Mouse (Mus musculus) midbrain, embryonic 16.5 days (tissue): ENCODE data around the gene Nkx1-2. TPM values are rescaled to one million over a fixed set of nuclear protein-coding genes. Genes with fewer than 3 reads are reported as not detected.
A peak's percentile ranks its signal among the peaks of the same experiment; 100 is the strongest.

Source experiments
- ATAC-seq: fragments of 200-750 bp; cut with Nextera tagmentation; 2 replicates; pipeline ENCODE4 v1.8.0; 2017; ENCODE audit warnings: moderate TSS enrichment
- H3K27ac ChIP-seq: fragments of 300-500 bp; sonication (generic); 2 replicates; pipeline ENCODE4 v1.5.1; 2014; ENCODE audit warnings: mild to moderate bottlenecking, low read length, mixed read lengths
- H3K27me3 ChIP-seq: fragments of 300-500 bp; sonication (generic); 2 replicates; pipeline ENCODE4 v1.6.1; 2014; ENCODE audit warnings: low read depth, low read length, mixed read lengths; ENCODE audit not compliant: control insufficient read depth, insufficient read depth
- H3K36me3 ChIP-seq: fragments of 300-500 bp; sonication (generic); 2 replicates; pipeline ENCODE4 v1.6.1; 2014; ENCODE audit warnings: mild to moderate bottlenecking, low read length, moderate library complexity, mixed read lengths; ENCODE audit not compliant: control insufficient read depth, insufficient read depth
- H3K4me1 ChIP-seq: fragments of 300-500 bp; sonication (generic); 2 replicates; pipeline ENCODE4 v1.6.1; 2014; ENCODE audit warnings: mild to moderate bottlenecking, low read length, mixed read lengths; ENCODE audit not compliant: control insufficient read depth, insufficient read depth
- H3K4me2 ChIP-seq: fragments of 300-500 bp; sonication (generic); 2 replicates; pipeline ENCODE4 v1.6.1; 2014; ENCODE audit warnings: mild to moderate bottlenecking, low read length, mixed read lengths
- H3K4me3 ChIP-seq: fragments of 300-500 bp; sonication (generic); 2 replicates; pipeline ENCODE4 v1.5.1; 2014; ENCODE audit warnings: low read depth, mild to moderate bottlenecking, low read length, moderate library complexity, mixed read lengths
- H3K9ac ChIP-seq: fragments of 300-500 bp; sonication (generic); 2 replicates; pipeline ENCODE4 v1.6.1; 2014; ENCODE audit warnings: low read depth, low read length, mixed read lengths
- H3K9me3 ChIP-seq: fragments of 300-500 bp; sonication (generic); replicated peaks from 2 replicates; pipeline ENCODE4 v1.6.1; 2014; ENCODE audit warnings: mild to moderate bottlenecking, low read length, mixed read lengths; ENCODE audit not compliant: control insufficient read depth, poor library complexity, severe bottlenecking
- WGBS: fragments of 180-500 bp; shearing (Covaris S2); extraction: QIAGEN DNeasy Blood & Tissue Kit; methylation state at CpG from one replicate; pipeline ENCODE4 v1.1.7; 2014; 5-methylcytosine and 5-hydroxymethylcytosine counted together
- polyA plus RNA-seq: library from polyadenylated mRNA; unstranded; fragments of >200 nt; fragmentation: Nextera tagmentation; extraction: Ambion mirVana; gene quantifications from 2 replicates; pipeline ENCODE4 v1.2.1, GENCODE M21; 2015

Gene Nkx1-2
- polyA plus RNA-seq, 1 experiment from 2014 or later: 0.38 TPM

DNA sequence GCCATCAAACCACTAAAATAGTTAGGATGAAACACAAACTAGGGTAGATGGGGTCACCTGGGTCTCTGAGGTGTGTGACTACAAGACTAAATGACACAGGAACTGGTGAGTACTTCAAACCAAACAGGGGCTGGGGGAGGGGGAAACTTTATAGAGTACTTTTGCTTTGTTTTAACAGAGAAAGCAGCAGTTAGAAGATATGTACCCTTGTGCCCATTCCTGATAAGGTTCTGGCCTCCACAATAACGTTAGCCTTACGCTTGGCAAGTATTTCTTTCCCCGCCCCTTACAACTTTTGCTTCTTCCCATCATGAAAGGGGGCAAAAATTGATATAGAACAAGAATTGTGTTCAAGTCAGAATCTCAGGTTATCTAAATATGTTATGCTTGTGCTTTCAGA, 3.6 kb downstream of the Nkx1-2 start:
- ATAC-seq: no peak
- WGBS: 78% methylated on average over 3 of the region's 3 CpGs
- H3K9ac ChIP-seq: no peak overlapping the region
- no peaks in the 10 kb centered on the region for H3K9me3 ChIP-seq
- H3K4me3 ChIP-seq: no peak overlapping the region
- peaks cover 23% of the 10 kb centered on the region for H3K4me1 ChIP-seq
- H3K27ac ChIP-seq: no peak overlapping the region
- H3K27me3 ChIP-seq: peaks cover 42% of the 10 kb centered on the region
- H3K4me2 ChIP-seq: no peak overlapping the region
- no peaks in the 10 kb centered on the region for H3K36me3 ChIP-seq

DNA sequence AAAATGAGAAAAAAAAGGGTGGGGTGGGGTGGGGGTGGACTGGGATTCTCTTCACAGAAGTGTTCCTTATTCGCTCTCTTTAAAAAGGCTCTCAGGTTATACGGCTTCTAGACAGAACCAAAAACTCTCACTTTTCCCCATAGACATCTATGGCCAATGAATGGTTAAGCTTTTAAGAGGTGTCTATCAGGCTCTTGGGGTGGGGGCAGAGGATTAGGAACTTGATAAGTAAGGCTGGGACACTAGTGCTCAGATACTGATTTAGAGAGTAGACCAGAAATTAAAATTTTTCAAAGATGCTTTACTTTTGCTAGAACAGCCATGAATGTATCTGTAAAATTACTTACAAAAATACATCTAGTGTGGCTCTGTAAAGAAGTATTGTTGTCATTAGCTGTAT, 5.1 kb downstream of the Nkx1-2 start:
- Histone ChIP-seq H3K27me3 (peaks cover 30% of the 10 kb centered on the region), H3K4me1 (peaks cover 11% of the 10 kb centered on the region), H3K36me3 (no peaks in the 10 kb centered on the region), H3K4me3 (no peak overlapping the region), H3K9ac (no peak overlapping the region), H3K4me2 (no peak overlapping the region), H3K9me3 (no peaks in the 10 kb centered on the region), H3K27ac (no peak overlapping the region)
- no peak for ATAC-seq
- 97% methylated on average over 2 of the region's 2 CpGs for WGBS

DNA sequence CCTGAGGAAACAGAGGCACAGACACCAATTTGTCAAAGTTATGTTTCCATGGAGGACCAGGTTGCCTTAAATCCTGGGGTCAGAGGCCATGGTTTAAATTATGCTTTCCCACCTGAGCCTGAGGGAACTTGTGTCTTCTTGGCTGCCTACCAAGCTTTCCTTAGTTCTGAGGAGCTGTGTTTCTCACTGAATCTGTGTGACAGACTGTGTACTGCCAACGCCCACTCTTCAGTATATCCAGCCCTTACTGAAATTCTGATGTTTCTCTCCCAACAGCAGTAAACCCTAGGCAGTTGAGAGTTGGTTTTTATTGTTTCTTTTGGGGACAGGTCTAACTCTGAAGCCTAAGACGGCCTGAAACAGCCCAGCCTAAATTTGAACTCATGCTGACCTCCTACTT, 5.7 kb downstream of the Nkx1-2 start:
- no peak overlapping the region for H3K27ac ChIP-seq
- no peak overlapping the region for H3K4me2 ChIP-seq
- H3K4me1 ChIP-seq: peaks cover 8% of the 10 kb centered on the region; the same call in 1 of the 2 replicates
- H3K9ac ChIP-seq: no peak overlapping the region
- H3K27me3 ChIP-seq: peaks cover 25% of the 10 kb centered on the region
- WGBS: 72% methylated on average over 2 of the region's 2 CpGs
- H3K4me3 ChIP-seq: no peak overlapping the region
- no peak for ATAC-seq
- H3K9me3 ChIP-seq: no peaks in the 10 kb centered on the region
- no peaks in the 10 kb centered on the region for H3K36me3 ChIP-seq

DNA sequence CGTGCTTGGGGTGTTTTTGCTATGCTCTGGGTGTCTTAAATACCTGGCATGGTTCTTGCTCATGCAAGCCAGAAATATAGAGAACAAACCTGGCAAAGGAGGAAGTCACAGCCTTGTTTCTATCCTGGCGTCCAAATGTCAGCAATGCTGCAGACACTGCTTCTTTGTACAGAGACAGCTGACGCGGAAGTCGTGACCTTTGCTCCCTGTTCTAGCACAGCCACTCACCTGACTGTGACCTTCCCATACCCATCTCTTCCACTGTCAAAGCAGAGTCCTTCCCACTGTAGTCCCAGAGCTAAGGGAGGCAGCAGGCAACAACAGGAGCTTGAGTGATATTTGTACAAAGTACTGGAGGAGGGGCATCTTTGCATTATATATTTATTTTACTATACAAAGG, 9.8 kb downstream of the Nkx1-2 start:
- Histone ChIP-seq H3K4me2 (no peak overlapping the region), H3K9me3 (no peaks in the 10 kb centered on the region), H3K27me3 (no peaks in the 10 kb centered on the region; the same call in 1 of the 2 replicates), H3K36me3 (no peaks in the 10 kb centered on the region), H3K4me1 (no peaks in the 10 kb centered on the region), H3K9ac (no peak overlapping the region), H3K27ac (no peak overlapping the region), H3K4me3 (no peak overlapping the region)
- WGBS: 69% methylated on average over 5 of the region's 5 CpGs
- no peak for ATAC-seq

DNA sequence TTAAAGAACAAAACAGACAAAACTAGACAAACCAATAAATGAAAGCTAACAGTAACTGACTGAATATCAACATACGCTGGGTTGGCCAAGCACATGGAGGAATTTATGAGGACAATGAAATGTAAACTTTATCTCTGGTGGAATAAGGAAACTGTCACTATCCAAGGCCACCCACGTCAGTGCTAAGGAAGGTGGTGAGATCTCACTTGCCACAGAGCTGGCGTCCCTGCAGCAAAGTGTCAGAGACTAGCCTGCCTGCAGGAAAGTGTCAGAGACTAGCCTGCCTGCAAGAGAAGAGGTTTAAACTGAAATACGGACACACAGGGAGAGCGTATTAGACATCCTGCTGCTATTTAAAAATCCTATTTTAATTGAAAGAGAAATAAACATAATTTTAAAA, 12.3 kb downstream of the Nkx1-2 start:
- no peaks in the 10 kb centered on the region for H3K9me3 ChIP-seq
- H3K4me1 ChIP-seq: no peaks in the 10 kb centered on the region
- no peaks in the 10 kb centered on the region for H3K27me3 ChIP-seq
- no peak overlapping the region for H3K27ac ChIP-seq
- no peak overlapping the region for H3K4me3 ChIP-seq
- WGBS: 75% methylated on average over 5 of the region's 5 CpGs
- H3K36me3 ChIP-seq: no peaks in the 10 kb centered on the region
- no peak overlapping the region for H3K4me2 ChIP-seq
- H3K9ac ChIP-seq: no peak overlapping the region
- ATAC-seq: no peak

DNA sequence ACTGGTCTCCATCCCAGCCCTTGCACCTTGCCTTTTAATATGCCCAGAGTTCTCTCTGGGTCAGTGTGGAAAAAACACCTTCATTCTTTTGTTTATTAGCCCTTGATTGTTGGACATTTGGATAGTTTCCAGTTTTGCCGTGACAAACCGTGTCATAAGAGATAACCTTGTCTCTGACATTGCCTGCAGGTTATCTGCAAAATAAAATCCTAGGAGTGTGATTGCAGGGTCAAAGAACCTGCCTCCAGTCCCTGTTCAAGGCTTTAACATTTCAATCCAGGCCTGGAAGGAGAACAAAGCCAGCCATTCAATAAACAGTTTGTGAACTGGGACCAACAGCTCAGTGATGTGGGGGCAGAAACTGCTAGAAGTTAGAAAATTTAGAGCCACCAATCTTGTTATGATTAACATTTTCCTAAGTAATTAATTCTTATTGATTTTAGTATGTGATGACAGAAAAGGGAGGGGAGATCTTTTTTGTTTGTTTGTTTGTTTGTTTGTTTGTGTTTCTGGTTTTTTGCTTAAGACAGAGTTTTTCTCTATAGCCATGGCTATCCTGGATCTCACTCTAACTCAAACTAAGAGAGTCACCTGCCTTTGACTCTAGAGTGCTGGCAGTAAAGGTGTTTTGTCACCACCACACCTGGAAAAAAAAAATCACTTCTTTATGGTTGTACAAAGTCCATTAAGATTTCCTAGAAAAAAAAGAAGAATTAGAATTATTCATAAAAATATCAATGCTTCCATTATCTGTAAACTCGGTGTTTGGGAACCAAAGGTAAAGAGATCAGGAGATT, 13.5 kb downstream of the Nkx1-2 start:
- H3K9ac ChIP-seq: no peak overlapping the region
- no peaks in the 10 kb centered on the region for H3K4me1 ChIP-seq
- no peaks in the 10 kb centered on the region for H3K36me3 ChIP-seq
- no peak overlapping the region for H3K4me2 ChIP-seq
- WGBS: 60% methylated on average over 3 of the region's 3 CpGs
- no peak overlapping the region for H3K27ac ChIP-seq
- no peak overlapping the region for H3K4me3 ChIP-seq
- H3K27me3 ChIP-seq: no peaks in the 10 kb centered on the region
- ATAC-seq: no peak
- H3K9me3 ChIP-seq: no peaks in the 10 kb centered on the region

DNA sequence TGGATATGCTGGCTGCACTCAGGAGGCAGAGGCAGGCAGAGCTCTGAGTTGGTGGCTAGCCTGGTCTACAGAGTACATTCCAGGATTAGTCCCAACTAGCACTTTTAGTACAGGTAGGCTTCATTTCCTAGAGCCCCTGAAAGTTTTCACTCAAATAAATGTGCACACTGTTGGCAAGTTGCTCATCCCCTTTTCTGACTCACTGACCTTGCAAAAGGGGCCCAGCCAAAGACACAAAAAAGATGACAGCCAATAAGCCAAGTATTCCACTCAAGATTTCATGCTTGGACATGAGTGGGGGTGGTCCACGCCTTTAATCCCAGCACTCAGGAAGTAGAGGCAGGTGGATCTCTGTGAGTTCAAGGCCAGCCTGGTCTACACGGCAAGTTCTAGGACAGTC, 18.0 kb downstream of the Nkx1-2 start:
- ATAC-seq: no peak
- Histone ChIP-seq H3K4me2 (no peak overlapping the region), H3K9me3 (no peaks in the 10 kb centered on the region), H3K4me1 (peaks cover 3% of the 10 kb centered on the region; the same call in 1 of the 2 replicates), H3K9ac (no peak overlapping the region), H3K4me3 (no peak overlapping the region), H3K27ac (no peak overlapping the region), H3K27me3 (peaks cover 2% of the 10 kb centered on the region; the same call in 1 of the 2 replicates), H3K36me3 (no peaks in the 10 kb centered on the region)
- 82% methylated on average over 2 of the region's 2 CpGs for WGBS

DNA sequence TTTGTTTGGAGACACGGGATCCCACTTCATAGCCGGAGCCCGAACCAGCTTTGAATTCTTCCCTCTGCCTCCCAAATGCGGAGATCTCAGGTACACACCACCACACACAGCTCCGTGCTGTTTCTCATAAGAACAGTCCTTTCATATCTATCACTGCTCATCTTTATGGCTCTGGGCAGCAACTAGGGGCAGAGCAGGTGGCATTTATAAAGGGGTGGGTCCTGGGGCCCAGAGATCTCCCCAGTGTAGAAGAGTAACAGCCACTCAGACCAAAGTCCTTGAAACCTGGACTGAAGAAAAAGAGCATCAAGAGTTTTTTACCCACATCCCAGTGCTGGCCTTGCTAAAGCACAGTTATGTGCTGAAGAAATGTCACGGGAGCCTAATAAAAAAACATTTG, 18.9 kb downstream of the Nkx1-2 start:
- Histone ChIP-seq H3K4me1 (peaks cover 4% of the 10 kb centered on the region; the same call in 1 of the 2 replicates), H3K27me3 (peaks cover 2% of the 10 kb centered on the region; the same call in 1 of the 2 replicates), H3K9me3 (no peaks in the 10 kb centered on the region), H3K36me3 (no peaks in the 10 kb centered on the region), H3K4me2 (no peak overlapping the region), H3K9ac (no peak overlapping the region), H3K4me3 (no peak overlapping the region), H3K27ac (no peak overlapping the region)
- 82% methylated on average over 6 of the region's 6 CpGs for WGBS
- no peak for ATAC-seq

DNA sequence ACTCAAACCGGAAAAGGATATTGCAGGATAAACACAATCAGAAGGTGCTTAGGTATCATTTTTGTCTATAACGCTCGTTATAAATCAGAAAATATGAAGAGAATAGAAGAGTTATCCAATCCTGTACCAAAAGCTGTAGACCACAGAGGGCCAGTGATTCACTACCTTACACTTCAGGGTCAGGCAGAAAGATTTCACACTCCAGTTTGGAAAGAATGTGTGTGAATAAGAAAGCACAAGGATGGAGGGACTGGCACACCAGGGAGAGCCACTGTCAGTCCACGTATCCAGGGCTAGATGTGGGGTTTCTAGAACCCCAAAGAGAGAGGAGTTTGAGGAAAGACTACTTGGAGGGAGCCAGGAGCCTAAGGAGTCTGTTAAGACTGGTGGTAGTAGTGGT, 22.5 kb downstream of the Nkx1-2 start:
- peaks cover 6% of the 10 kb centered on the region; the same call in 1 of the 2 replicates for H3K4me1 ChIP-seq
- no peaks in the 10 kb centered on the region for H3K36me3 ChIP-seq
- WGBS: 68% methylated on average over 4 of the region's 4 CpGs
- peak overlapping the region; percentile 81 for H3K4me2 ChIP-seq
- H3K9ac ChIP-seq: no peak overlapping the region
- no peaks in the 10 kb centered on the region for H3K9me3 ChIP-seq
- no peak for ATAC-seq
- peaks cover 2% of the 10 kb centered on the region; the same call in 1 of the 2 replicates for H3K27me3 ChIP-seq
- no peak overlapping the region for H3K27ac ChIP-seq
- H3K4me3 ChIP-seq: peak overlapping the region; percentile 78; the same call in 1 of the 2 replicates
